In genomic region chr9:27670032-27670740, GRCm38 (mm10) we compare ENCODE assay signal across 22 mouse cellular contexts.
DNase-seq lines count a peak whose midpoint lies in the region; ATAC-seq and TF ChIP-seq lines count a peak whose summit lies in the region.
"Had no signal": no experiment of that assay in that cellular context is flagged by ENCODE, and none has a peak within 500 bp of the region (broad histone marks: within the 10 kb centered on the region; RNA-seq: fewer than 3 reads in every experiment).

No protein-coding gene starts in this region.

- H3K27ac ChIP-seq in hindbrain, embryonic 10.5 days: peak overlapping the region; percentile 46; the same call in 1 of the 2 replicates
- no peak overlapping the region for H3K27ac ChIP-seq in hindbrain, postnatal 0 days
- H3K27ac ChIP-seq in forebrain, embryonic 12.5 days: peak overlapping the region; percentile 61; the same call in 1 of the 2 replicates
- H3K27ac ChIP-seq in hindbrain, embryonic 16.5 days (ENCODE audit: low read depth, low read length): no peak overlapping the region
- H3K27ac ChIP-seq in layer of hippocampus, adult 2 months: no peak overlapping the region
- H3K27ac ChIP-seq: limb, embryonic 13.5 days; liver, embryonic 13.5 days; lung, embryonic 15.5 days; macrophage; stomach, postnatal 0 days had no signal

- DNase-seq in hindbrain, embryonic 10.5 days (ENCODE audit: low spot score): no peak
- no peak for DNase-seq in hindbrain, postnatal 0 days (ENCODE audit: low spot score)
- peak; percentile 76 for DNase-seq in brain, embryonic 14.5 days (ENCODE audit: low read depth)
- no peak for DNase-seq in natural killer cell, adult 2 months (ENCODE audit: low spot score in 2 of 2)
- no peak for DNase-seq in layer of hippocampus, adult 2 months (ENCODE audit: low spot score in 2 of 2)
- DNase-seq: cerebellum, adult 8-10 months; heart, postnatal 10 days; kidney, adult 18-20 months; kidney, postnatal 10 days; layer of hippocampus, postnatal 36 days; liver, embryonic 13.5 days; thymus, postnatal 14 days had no signal

- TF ChIP-seq POLR2A in brain, embryonic 14.5 days (IDR thresholded peaks at IDR 0.05; ENCODE audit: borderline replicate concordance, extremely low read depth, insufficient read depth, insufficient read length, poor library complexity, severe bottlenecking): no peak

- ATAC-seq in hindbrain, postnatal 0 days: no peak
- peak; percentile 77; the same call in 1 of the 2 replicates for ATAC-seq in forebrain, embryonic 12.5 days (ENCODE audit: low FRiP score)
- peak; percentile 52; the same call in 1 of the 2 replicates for ATAC-seq in hindbrain, embryonic 16.5 days
- ATAC-seq in activated CD4-positive, CD25-positive, alpha-beta regulatory T cell, adult 4 months: no peak
- ATAC-seq: midbrain, embryonic 16.5 days had no signal

- no peaks in the 10 kb centered on the region for H3K36me3 ChIP-seq in hindbrain, embryonic 10.5 days
- no peaks in the 10 kb centered on the region for H3K36me3 ChIP-seq in hindbrain, postnatal 0 days (ENCODE audit: insufficient read depth, low read length)
- no peaks in the 10 kb centered on the region for H3K36me3 ChIP-seq in forebrain, embryonic 12.5 days (replicated peaks)
- no peaks in the 10 kb centered on the region for H3K36me3 ChIP-seq in hindbrain, embryonic 16.5 days (ENCODE audit: control insufficient read depth, insufficient read depth, low read length)
- H3K36me3 ChIP-seq: G1E; limb, embryonic 13.5 days; liver, embryonic 13.5 days; lung, embryonic 15.5 days had no signal

- H3K4me2 ChIP-seq in hindbrain, postnatal 0 days (ENCODE audit: low read depth, low read length): no peak overlapping the region
- peak overlapping the region; percentile 10; the same call in 1 of the 2 replicates for H3K4me2 ChIP-seq in forebrain, embryonic 12.5 days
- H3K4me2 ChIP-seq in hindbrain, embryonic 16.5 days (ENCODE audit: low read length): no peak overlapping the region
- H3K4me2 ChIP-seq: heart, embryonic 11.5 days; limb, embryonic 13.5 days; liver, embryonic 13.5 days; lung, embryonic 15.5 days had no signal

- H3K27me3 ChIP-seq in hindbrain, embryonic 10.5 days (ENCODE audit: insufficient read depth, poor library complexity, severe bottlenecking): no peaks in the 10 kb centered on the region
- H3K27me3 ChIP-seq in hindbrain, postnatal 0 days (ENCODE audit: insufficient read depth, low read length): no peaks in the 10 kb centered on the region
- no peaks in the 10 kb centered on the region for H3K27me3 ChIP-seq in forebrain, embryonic 12.5 days
- H3K27me3 ChIP-seq in hindbrain, embryonic 16.5 days (replicated peaks; ENCODE audit: control insufficient read depth, insufficient read depth, low read length): no peaks in the 10 kb centered on the region
- H3K27me3 ChIP-seq: limb, embryonic 13.5 days; liver, embryonic 13.5 days; lung, embryonic 15.5 days had no signal

- peaks cover 9% of the 10 kb centered on the region for H3K4me1 ChIP-seq in hindbrain, embryonic 10.5 days (replicated peaks)
- 0 out of 2 replicates have a peak, but pooled peaks cover 4% of the 10 kb centered on the region for H3K4me1 ChIP-seq in hindbrain, postnatal 0 days (ENCODE audit: insufficient read depth, low read length)
- H3K4me1 ChIP-seq in forebrain, embryonic 12.5 days: peaks cover 14% of the 10 kb centered on the region
- peaks cover 6% of the 10 kb centered on the region for H3K4me1 ChIP-seq in hindbrain, embryonic 16.5 days (ENCODE audit: control insufficient read depth, insufficient read depth, low read depth, low read length)
- H3K4me1 ChIP-seq: limb, embryonic 13.5 days; lung, embryonic 15.5 days had no signal

- no peak for TF ChIP-seq CTCF in hindbrain, postnatal 0 days (IDR thresholded peaks at IDR 0.05; ENCODE audit: low read depth)
- no peak for TF ChIP-seq CTCF in brain, embryonic 14.5 days (IDR thresholded peaks at IDR 0.05; ENCODE audit: borderline replicate concordance, extremely low read depth, insufficient read depth, insufficient read length)
- TF ChIP-seq CTCF in layer of hippocampus, adult 2 months (conservative IDR thresholded peaks at IDR 0.05): no peak

- no peaks in the 10 kb centered on the region for H3K9me3 ChIP-seq in hindbrain, embryonic 10.5 days
- H3K9me3 ChIP-seq in hindbrain, postnatal 0 days (ENCODE audit: low read length): no peaks in the 10 kb centered on the region
- H3K9me3 ChIP-seq in forebrain, embryonic 12.5 days: no peaks in the 10 kb centered on the region
- no peaks in the 10 kb centered on the region for H3K9me3 ChIP-seq in hindbrain, embryonic 16.5 days (ENCODE audit: control insufficient read depth, low read length)
- H3K9me3 ChIP-seq: G1E; limb, embryonic 13.5 days; liver, embryonic 13.5 days; lung, embryonic 15.5 days had no signal

- no peak overlapping the region for H3K4me3 ChIP-seq in hindbrain, embryonic 10.5 days
- H3K4me3 ChIP-seq in hindbrain, postnatal 0 days (ENCODE audit: low read length): no peak overlapping the region
- H3K4me3 ChIP-seq in forebrain, embryonic 12.5 days (replicated peaks): no peak overlapping the region
- no peak overlapping the region for H3K4me3 ChIP-seq in hindbrain, embryonic 16.5 days (ENCODE audit: low read length)
- H3K4me3 ChIP-seq in layer of hippocampus, adult 2 months: no peak overlapping the region
- H3K4me3 ChIP-seq: limb, embryonic 13.5 days; liver, embryonic 13.5 days; lung, embryonic 15.5 days had no signal

- WGBS in hindbrain, embryonic 10.5 days: 31% methylated on average over 6 of the region's 6 CpGs
- WGBS in hindbrain, postnatal 0 days: 31% methylated on average over 6 of the region's 6 CpGs
- 7% methylated on average over 6 of the region's 6 CpGs for WGBS in forebrain, embryonic 12.5 days
- WGBS in hindbrain, embryonic 16.5 days: 16% methylated on average over 6 of the region's 6 CpGs

- H3K9ac ChIP-seq in hindbrain, postnatal 0 days (replicated peaks; ENCODE audit: low read length): no peak overlapping the region
- no peak overlapping the region for H3K9ac ChIP-seq in forebrain, embryonic 12.5 days
- H3K9ac ChIP-seq in hindbrain, embryonic 16.5 days (ENCODE audit: low read depth, low read length): no peak overlapping the region
- H3K9ac ChIP-seq: limb, embryonic 13.5 days; liver, embryonic 13.5 days; lung, embryonic 15.5 days had no signal

Comparison
In these comparisons a context has a peak if more than half of its experiments do, and no peak if none do; other contexts are left out.
1. H3K27ac ChIP-seq: peak in hindbrain, embryonic 10.5 days (single experiment) and forebrain, embryonic 12.5 days (single experiment); none in hindbrain, postnatal 0 days (single experiment), hindbrain, embryonic 16.5 days (single experiment) and layer of hippocampus, adult 2 months (single experiment).
2. ATAC-seq: peak in forebrain, embryonic 12.5 days (single experiment) and hindbrain, embryonic 16.5 days (single experiment); none in hindbrain, postnatal 0 days (single experiment) and activated CD4-positive, CD25-positive, alpha-beta regulatory T cell, adult 4 months (single experiment).